Mouse (Mus musculus) spleen, adult 2 months (tissue): ENCODE results near the gene Gnl3. TPM values are rescaled to one million over a fixed set of nuclear protein-coding genes. Genes with fewer than 3 reads are reported as not detected.
A peak's percentile ranks its signal among the peaks of the same experiment; 100 is the strongest.

Experiments used
- DNase-seq, 2 experiments: peaks; one replicate each; pipeline versions ENCODE4 v3.0.0 to v3.0.0-alpha.2; 2012 to 2021; ENCODE audit warnings: low spot score in 2 of 2, low read depth in 1 of 2
- H3K27ac ChIP-seq: fragments of 200-500 bp; 2 replicates; pipeline ENCODE4 v1.5.1; 2012; ENCODE audit warnings: low read length, inconsistent platforms; ENCODE audit not compliant: insufficient read depth
- H3K27me3 ChIP-seq: fragments of 200-500 bp; 2 replicates; pipeline ENCODE4 v1.6.1; 2012; ENCODE audit warnings: mild to moderate bottlenecking, moderate library complexity, low read length, inconsistent platforms; ENCODE audit not compliant: control insufficient read depth, insufficient read depth
- H3K36me3 ChIP-seq: fragments of 200-500 bp; 2 replicates; pipeline ENCODE4 v1.6.1; 2012; ENCODE audit warnings: mild to moderate bottlenecking, low read length, inconsistent platforms; ENCODE audit not compliant: control insufficient read depth, insufficient read depth
- H3K4me1 ChIP-seq: fragments of 200-500 bp; 2 replicates; pipeline ENCODE4 v1.6.1; 2011; ENCODE audit warnings: inconsistent platforms; ENCODE audit not compliant: control insufficient read depth, insufficient read depth, insufficient read length
- H3K4me3 ChIP-seq: fragments of 200-500 bp; 2 replicates; pipeline ENCODE4 v1.5.1; 2011; ENCODE audit warnings: mild to moderate bottlenecking, inconsistent platforms; ENCODE audit not compliant: insufficient read depth, insufficient read length; ENCODE audit errors: extremely low read depth
- CTCF ChIP-seq: fragments of 200-500 bp; IDR thresholded peaks from 2 replicates; pipeline ENCODE4 v1.5.1; 2011; ENCODE audit warnings: mild to moderate bottlenecking, inconsistent platforms; ENCODE audit not compliant: insufficient read depth, insufficient read length, insufficient replicate concordance; ENCODE audit errors: extremely low read depth
- POLR2A ChIP-seq: fragments of 200-500 bp; IDR thresholded peaks from 2 replicates; pipeline ENCODE4 v1.6.1; 2011; ENCODE audit warnings: low read depth, low read length, inconsistent platforms
- WGBS: fragments of 180-500 bp; shearing (Covaris S2); methylation state at CpG from one replicate; pipeline ENCODE4 v1.1.7; 2018; 5-methylcytosine and 5-hydroxymethylcytosine counted together
- polyA plus RNA-seq: library from polyadenylated mRNA; depleted of rRNA; stranded (reverse); fragments of >200 nt; gene quantifications from 2 replicates; pipeline ENCODE4 v1.2.3, GENCODE M21; 2012

Gnl3 gene
- polyA plus RNA-seq, 1 experiment = 16.3 TPM

DNA sequence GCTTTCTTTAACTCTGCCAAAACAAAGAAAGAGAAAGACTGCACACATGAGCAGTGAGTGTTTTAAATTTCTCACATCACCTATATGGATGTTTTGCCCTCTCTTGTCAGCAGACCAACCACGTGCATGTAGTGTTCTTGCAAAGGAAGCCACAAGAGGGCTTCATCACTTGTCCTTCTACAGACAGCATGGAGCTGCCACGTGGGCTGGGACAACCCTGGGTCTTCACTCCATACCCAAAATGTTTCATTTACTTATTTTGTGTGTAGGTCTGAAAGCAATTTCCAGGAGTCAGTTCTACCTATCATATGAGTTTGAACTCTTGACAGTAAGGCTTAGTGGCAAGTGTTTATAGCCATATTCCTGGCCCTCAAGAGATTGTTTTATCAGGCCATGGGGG, 1.1 kb downstream of the Gnl3 start:
- whole genome bisulfite sequencing = 1% methylated on average over 2 of the region's 2 CpGs
- TF ChIP-seq CTCF = no peak
- TF ChIP-seq POLR2A = no peak
- H3K27ac ChIP-seq = no peak overlapping the region
- DNase-seq = peak in 1 of 2 experiments; percentile 29
- peaks cover 29% of the 10 kb centered on the region for H3K36me3 ChIP-seq
- H3K4me3 ChIP-seq = peak overlapping the region; percentile 22; the same call in 1 of the 2 replicates
- H3K4me1 ChIP-seq = peaks cover 2% of the 10 kb centered on the region
- no peaks in the 10 kb centered on the region for H3K27me3 ChIP-seq

- WGBS = 65% methylated on average over 1 of the region's 1 CpGs
- Histone ChIP-seq H3K27ac (no peak overlapping the region), H3K4me1 (peaks cover 2% of the 10 kb centered on the region), H3K27me3 (no peaks in the 10 kb centered on the region), H3K36me3 (peaks cover 38% of the 10 kb centered on the region), H3K4me3 (no peak overlapping the region)
- no peak for TF ChIP-seq CTCF
- TF ChIP-seq POLR2A = no peak
- no peak for DNase-seq
Measured at GRCm38 (mm10) chr14:31016063-31016462, 2.9 kb downstream of the Gnl3 start.

DNA sequence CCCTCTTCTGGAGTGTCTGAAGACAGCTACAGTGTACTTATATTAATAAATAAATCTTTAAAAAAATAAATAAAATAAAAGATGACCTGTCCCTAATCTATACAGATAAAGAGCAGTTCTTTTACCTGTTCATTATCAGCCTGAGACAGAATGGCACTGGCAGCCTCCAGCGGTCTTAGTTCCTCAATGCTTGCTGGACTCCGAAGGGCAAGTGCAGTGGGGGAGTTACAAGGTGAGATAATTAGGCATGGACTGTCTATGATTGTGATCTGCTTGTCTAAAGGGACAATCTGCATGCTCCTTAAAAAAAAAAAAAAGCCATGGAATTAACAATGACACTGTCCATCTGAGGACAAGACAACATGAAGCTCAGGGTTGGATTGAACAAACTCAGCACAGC, 5.0 kb downstream of the Gnl3 start:
- no peak for DNase-seq
- H3K4me1 ChIP-seq = peaks cover 2% of the 10 kb centered on the region; the same call in 1 of the 2 replicates
- H3K4me3 ChIP-seq = no peak overlapping the region
- no peak overlapping the region for H3K27ac ChIP-seq
- H3K27me3 ChIP-seq = no peaks in the 10 kb centered on the region
- TF ChIP-seq CTCF = no peak
- no peak for TF ChIP-seq POLR2A
- 91% methylated on average over 2 of the region's 2 CpGs for WGBS
- H3K36me3 ChIP-seq = peaks cover 49% of the 10 kb centered on the region

DNA sequence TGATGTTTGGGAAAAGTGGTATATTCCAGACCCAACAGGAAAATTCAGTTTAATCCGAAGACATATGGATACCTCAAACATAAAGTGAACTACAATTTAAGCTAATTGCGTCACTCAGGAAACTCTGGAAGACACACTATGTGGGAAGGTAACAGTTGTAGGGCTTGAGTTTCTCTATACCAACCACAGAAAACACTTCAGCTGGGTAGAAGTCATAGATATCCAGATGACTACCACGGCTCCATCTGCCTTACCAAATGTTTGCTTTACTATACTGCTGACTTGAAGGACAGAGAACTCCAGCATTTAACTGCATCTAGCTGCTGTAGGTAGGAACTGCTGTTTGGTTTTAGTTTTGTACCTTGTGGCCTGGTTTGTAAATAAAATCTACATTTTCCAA, 7.4 kb downstream of the Gnl3 start:
- WGBS = 94% methylated on average over 3 of the region's 3 CpGs
- Histone ChIP-seq H3K4me3 (no peak overlapping the region), H3K27me3 (no peaks in the 10 kb centered on the region), H3K4me1 (no peaks in the 10 kb centered on the region), H3K36me3 (peaks cover 46% of the 10 kb centered on the region), H3K27ac (no peak overlapping the region)
- no peak for DNase-seq
- TF ChIP-seq CTCF (no peak), POLR2A (no peak)

DNA sequence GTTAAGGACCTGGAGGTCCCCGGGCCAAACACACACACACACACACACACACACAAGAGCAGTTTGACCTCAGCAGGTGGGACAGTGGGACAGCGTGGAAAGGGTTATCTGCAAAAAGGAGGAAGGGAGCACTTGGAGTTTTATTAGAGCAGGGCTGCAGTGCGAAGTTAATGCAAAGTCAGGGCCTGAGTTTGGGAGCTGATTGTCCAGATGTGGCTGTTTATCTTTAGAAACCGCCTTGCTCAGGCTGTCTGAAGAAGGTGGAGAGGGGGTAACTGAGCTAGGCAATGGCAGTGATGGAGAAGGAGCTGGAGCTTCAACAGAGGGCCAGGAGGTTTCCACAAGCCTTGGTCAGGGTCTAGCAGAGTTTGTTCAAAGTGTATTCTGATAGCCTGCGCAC, 12.2 kb downstream of the Gnl3 start:
- peaks cover 14% of the 10 kb centered on the region for H3K36me3 ChIP-seq
- TF ChIP-seq CTCF (no peak), POLR2A (no peak)
- no peaks in the 10 kb centered on the region for H3K27me3 ChIP-seq
- H3K27ac ChIP-seq = no peak overlapping the region
- H3K4me1 ChIP-seq = no peaks in the 10 kb centered on the region
- 80% methylated on average over 5 of the region's 5 CpGs for WGBS
- DNase-seq = no peak
- H3K4me3 ChIP-seq = no peak overlapping the region

DNA sequence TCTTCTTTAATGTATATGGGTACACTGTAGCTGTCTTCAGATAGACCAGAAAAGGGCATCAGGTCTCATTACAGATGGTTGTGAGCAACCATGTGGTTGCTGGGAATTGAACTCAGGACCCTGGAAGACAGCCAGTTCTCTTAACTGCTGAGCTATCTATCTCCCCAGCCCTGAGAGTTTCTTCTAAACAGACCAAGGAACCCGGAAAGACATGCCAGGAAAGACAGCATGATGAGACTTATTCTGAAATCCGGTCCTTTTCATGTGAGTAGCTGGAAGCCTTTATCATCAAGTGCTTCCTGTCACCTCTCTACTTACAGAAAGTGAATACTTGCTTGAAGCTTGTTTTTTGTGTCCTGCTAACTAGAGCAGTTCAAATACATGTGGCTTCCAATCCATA, 14.4 kb downstream of the Gnl3 start:
- Histone ChIP-seq H3K27me3 (no peaks in the 10 kb centered on the region), H3K4me1 (peaks cover 2% of the 10 kb centered on the region; the same call in 1 of the 2 replicates), H3K4me3 (no peak overlapping the region), H3K27ac (no peak overlapping the region), H3K36me3 (0 out of 2 replicates have a peak, but pooled peaks cover 3% of the 10 kb centered on the region)
- TF ChIP-seq POLR2A (no peak), CTCF (no peak)
- no peak for DNase-seq
- WGBS = 66% methylated on average over 2 of the region's 2 CpGs

GRCm38 (mm10) chr14:31001307-31002205, 17.4 kb downstream of the Gnl3 start, which contains the start of the genes Glt8d1 and Spcs1:
Glt8d1 (plus strand) TSS chr14:31001400.
Spcs1 (minus strand) TSS chr14:31001672.
- 0 out of 2 replicates have a peak, but pooled peaks cover 1% of the 10 kb centered on the region for H3K36me3 ChIP-seq
- peaks cover 2% of the 10 kb centered on the region; the same call in 1 of the 2 replicates for H3K4me1 ChIP-seq
- DNase-seq = peak; percentile 67 to 85
- no peaks in the 10 kb centered on the region for H3K27me3 ChIP-seq
- peak; percentile 57; the same call in 1 of the 2 replicates for TF ChIP-seq POLR2A
- TF ChIP-seq CTCF = no peak
- peak within 1 kb of the TSS; percentile 95 for H3K27ac ChIP-seq
- peak within 1 kb of the TSS; percentile 93 for H3K4me3 ChIP-seq
- under 1% methylated on average over 78 of the region's 84 CpGs for WGBS
